Mouse (Mus musculus): Measurements from ENCODE around the gene Arid3a.

- TF ChIP-seq POLR2A (IDR thresholded peaks at IDR 0.05; ENCODE audit: borderline replicate concordance, control insufficient read depth, low read depth, low read length), result no peak
- no peak for TF ChIP-seq CTCF (IDR thresholded peaks at IDR 0.05; ENCODE audit: control insufficient read depth, insufficient read depth, low read length)
Observed at GRCm38 (mm10) chr10:79934794-79935569, 8.1 kb downstream of the Arid3a start.

Data from bone marrow, adult 2 months (tissue).